Mouse (Mus musculus) stomach, embryonic 14.5 days (tissue): Measurements from ENCODE around the gene Kdsr. TPM values are rescaled to one million over a fixed set of nuclear protein-coding genes. Genes with fewer than 3 reads are reported as not detected.

Experiments used
- ATAC-seq: fragments of 200-750 bp; cut with Nextera tagmentation; 2 replicates; pipeline ENCODE4 v1.8.0; 2017; ENCODE audit warnings: low read depth, moderate TSS enrichment; ENCODE audit not compliant: insufficient number of reproducible peaks, insufficient read depth, low FRiP score
- H3K27ac ChIP-seq: fragments of 300-500 bp; sonication (generic); 2 replicates; pipeline ENCODE4 v1.5.1; 2014; ENCODE audit warnings: mild to moderate bottlenecking, low read length, moderate library complexity, mixed read lengths
- H3K27me3 ChIP-seq: fragments of 300-500 bp; sonication (generic); 2 replicates; pipeline ENCODE4 v1.6.1; 2014; ENCODE audit warnings: low read length, control low read depth, mixed read lengths; ENCODE audit not compliant: control insufficient read depth, insufficient read depth
- H3K36me3 ChIP-seq: fragments of 300-500 bp; sonication (generic); 2 replicates; pipeline ENCODE4 v1.6.1; 2014; ENCODE audit warnings: mild to moderate bottlenecking, control low read depth, low read length, moderate library complexity, mixed read lengths; ENCODE audit not compliant: control insufficient read depth, insufficient read depth
- H3K4me1 ChIP-seq: fragments of 300-500 bp; sonication (generic); 2 replicates; pipeline ENCODE4 v1.6.1; 2014; ENCODE audit warnings: low read length, control low read depth, mixed read lengths; ENCODE audit not compliant: control insufficient read depth, insufficient read depth
- H3K4me2 ChIP-seq: fragments of 300-500 bp; sonication (generic); replicated peaks from 2 replicates; pipeline ENCODE4 v1.6.1; 2014; ENCODE audit warnings: low read depth, low read length, control low read depth
- H3K4me3 ChIP-seq: fragments of 300-500 bp; sonication (generic); 2 replicates; pipeline ENCODE4 v1.5.1; 2014; ENCODE audit warnings: low read depth, low read length, control low read depth
- H3K9ac ChIP-seq: fragments of 300-500 bp; sonication (generic); replicated peaks from 2 replicates; pipeline ENCODE4 v1.6.1; 2014; ENCODE audit warnings: low read depth, mild to moderate bottlenecking, control low read depth, low read length, moderate library complexity, mixed read lengths
- H3K9me3 ChIP-seq: fragments of 300-500 bp; sonication (generic); 2 replicates; pipeline ENCODE4 v1.6.1; 2016; ENCODE audit warnings: low read depth, low read length, control low read depth; ENCODE audit not compliant: control insufficient read depth
- WGBS: fragments of 180-500 bp; shearing (Covaris S2); extraction: QIAGEN DNeasy Blood & Tissue Kit; methylation state at CpG from one replicate; pipeline ENCODE4 v1.1.7; 2014; 5-methylcytosine and 5-hydroxymethylcytosine counted together
- polyA plus RNA-seq: library from polyadenylated mRNA; unstranded; fragments of >200 nt; fragmentation: Nextera tagmentation; extraction: Ambion mirVana; gene quantifications from 2 replicates; pipeline ENCODE4 v1.2.1, GENCODE M21; 2014

Kdsr gene
- polyA plus RNA-seq, 1 experiment from 2014 or later: 18.4 TPM

- H3K4me1 ChIP-seq: no peaks in the 10 kb centered on the region
- H3K36me3 ChIP-seq: no peaks in the 10 kb centered on the region
- no peak overlapping the region for H3K4me3 ChIP-seq
- 55% methylated on average over 6 of the region's 6 CpGs for WGBS
- H3K27me3 ChIP-seq: no peaks in the 10 kb centered on the region
- H3K4me2 ChIP-seq: no peak overlapping the region
- no peak for ATAC-seq
- H3K27ac ChIP-seq: no peak overlapping the region
- H3K9ac ChIP-seq: no peak overlapping the region
- no peaks in the 10 kb centered on the region for H3K9me3 ChIP-seq
Observed at GRCm38 (mm10) chr1:106679800-106680515, 79.6 kb downstream of the Kdsr start.

- Histone ChIP-seq H3K4me2 (no peak overlapping the region), H3K4me3 (no peak overlapping the region), H3K9ac (no peak overlapping the region), H3K27ac (no peak overlapping the region), H3K36me3 (no peaks in the 10 kb centered on the region), H3K27me3 (no peaks in the 10 kb centered on the region), H3K4me1 (no peaks in the 10 kb centered on the region), H3K9me3 (no peaks in the 10 kb centered on the region)
- ATAC-seq: no peak
- WGBS: 74% methylated on average over 5 of the region's 5 CpGs
Observed at GRCm38 (mm10) chr1:106678060-106678478, 81.5 kb downstream of the Kdsr start.

Other genes starting within 250 kb of the Kdsr start
- 16.2 and 19.2 TPM in 2 replicates for gene Bcl2, start 45.5 kb downstream of the Kdsr start, polyA plus RNA-seq
- gene Vps4b, start 37.0 kb upstream of the Kdsr start, polyA plus RNA-seq: 74.1 and 82.3 TPM in 2 replicates
- 29.4 and 32.8 TPM in 2 replicates for gene Serpinb5, start 101.4 kb upstream of the Kdsr start, polyA plus RNA-seq
- 0.77 and 0.87 TPM in 2 replicates for gene Serpinb12, start 174.7 kb upstream of the Kdsr start, polyA plus RNA-seq
- gene Serpinb13, start 221.3 kb upstream of the Kdsr start, polyA plus RNA-seq: not detected in 2 replicates